Mouse (Mus musculus) ES-Bruce4 (cell line): ENCODE results near the gene Tlr9.

Source experiments
- CTCF ChIP-seq: IDR thresholded peaks from one replicate; pipeline ENCODE4 v1.8.1; 2011; ENCODE audit warnings: low read depth, low read length
- EP300 ChIP-seq: IDR thresholded peaks from 2 replicates; pipeline ENCODE4 v1.6.1; 2011; ENCODE audit warnings: low read depth, low read length; ENCODE audit not compliant: insufficient read depth
- POLR2A ChIP-seq: IDR thresholded peaks from one replicate; pipeline ENCODE4 v1.8.1; 2011; ENCODE audit warnings: low read length; ENCODE audit not compliant: insufficient read depth

DNA sequence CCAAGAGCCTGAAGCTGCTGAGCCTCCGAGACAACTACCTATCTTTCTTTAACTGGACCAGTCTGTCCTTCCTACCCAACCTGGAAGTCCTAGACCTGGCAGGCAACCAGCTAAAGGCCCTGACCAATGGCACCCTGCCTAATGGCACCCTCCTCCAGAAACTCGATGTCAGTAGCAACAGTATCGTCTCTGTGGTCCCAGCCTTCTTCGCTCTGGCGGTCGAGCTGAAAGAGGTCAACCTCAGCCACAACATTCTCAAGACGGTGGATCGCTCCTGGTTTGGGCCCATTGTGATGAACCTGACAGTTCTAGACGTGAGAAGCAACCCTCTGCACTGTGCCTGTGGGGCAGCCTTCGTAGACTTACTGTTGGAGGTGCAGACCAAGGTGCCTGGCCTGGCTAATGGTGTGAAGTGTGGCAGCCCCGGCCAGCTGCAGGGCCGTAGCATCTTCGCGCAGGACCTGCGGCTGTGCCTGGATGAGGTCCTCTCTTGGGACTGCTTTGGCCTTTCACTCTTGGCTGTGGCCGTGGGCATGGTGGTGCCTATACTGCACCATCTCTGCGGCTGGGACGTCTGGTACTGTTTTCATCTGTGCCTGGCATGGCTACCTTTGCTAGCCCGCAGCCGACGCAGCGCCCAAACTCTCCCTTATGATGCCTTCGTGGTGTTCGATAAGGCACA lies 3.2 kb downstream of the Tlr9 start:
- TF ChIP-seq EP300 (no peak), POLR2A (no peak), CTCF (no peak)
